In the genomic region with DNA sequence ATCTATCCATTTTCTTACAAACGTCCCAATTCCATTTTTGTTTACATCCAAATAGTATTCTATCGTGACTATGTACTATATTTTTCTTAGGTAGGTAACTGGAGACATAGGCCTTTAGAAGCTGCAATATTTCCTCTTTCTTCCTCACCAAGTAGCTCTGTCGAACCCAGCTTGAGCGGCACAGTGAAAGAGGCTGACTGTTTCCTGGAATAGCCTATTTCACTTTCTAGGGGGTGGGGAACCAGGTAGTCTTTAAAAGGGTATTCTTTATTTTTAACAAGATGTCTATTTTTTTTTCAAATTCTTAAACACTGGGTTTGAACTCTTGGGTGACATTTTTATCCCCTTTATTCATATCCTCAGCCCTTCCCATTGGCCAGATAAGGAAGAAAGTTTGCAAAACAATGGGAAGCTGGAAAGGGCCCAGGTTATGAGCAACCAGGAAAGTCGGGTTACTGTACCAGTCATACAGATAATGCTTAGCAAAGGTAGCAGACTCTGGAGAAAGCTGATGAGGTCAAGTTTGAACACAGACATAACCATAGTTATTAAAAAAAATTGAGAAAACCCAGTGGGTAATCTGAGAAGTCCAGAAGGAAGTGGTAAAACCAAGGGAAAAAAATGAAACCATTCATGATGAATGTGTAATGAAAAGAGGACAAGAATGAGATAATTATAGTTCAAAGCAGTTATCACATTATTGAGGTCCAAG, we compare ENCODE assay signal across 26 mouse cellular contexts.
A peak's percentile ranks its signal among the peaks of the same experiment; 100 is the strongest.
DNase-seq lines count a peak whose midpoint lies in the region; ATAC-seq and TF ChIP-seq lines count a peak whose summit lies in the region.
"Had no signal": no experiment of that assay in that cellular context is flagged by ENCODE, and none has a peak within 500 bp of the region (broad histone marks: within the 10 kb centered on the region; RNA-seq: fewer than 3 reads in every experiment).

No protein-coding gene starts in this region.

- H3K36me3 ChIP-seq in limb, embryonic 11.5 days (ENCODE audit: control insufficient read depth, insufficient read depth, low read length), result no peaks in the 10 kb centered on the region
- H3K36me3 ChIP-seq in limb, embryonic 10.5 days, result no peaks in the 10 kb centered on the region
- H3K36me3 ChIP-seq in myocyte (ENCODE audit: control insufficient read depth, insufficient read depth), result no peaks in the 10 kb centered on the region
- no peaks in the 10 kb centered on the region for H3K36me3 ChIP-seq in liver, embryonic 11.5 days (ENCODE audit: control insufficient read depth, insufficient read depth, low read length)
- H3K36me3 ChIP-seq: forebrain, embryonic 12.5 days; hindbrain, embryonic 10.5 days; hindbrain, embryonic 15.5 days; limb, embryonic 15.5 days; neural tube, embryonic 12.5 days had no signal

- H3K79me2 ChIP-seq in myocyte (ENCODE audit: control insufficient read depth, insufficient read depth), result no peaks in the 10 kb centered on the region

- 0 out of 2 replicates have a peak, but pooled peaks cover 3% of the 10 kb centered on the region for H3K4me1 ChIP-seq in limb, embryonic 11.5 days (ENCODE audit: control insufficient read depth, insufficient read depth, low read length)
- H3K4me1 ChIP-seq in limb, embryonic 10.5 days, result peaks cover 7% of the 10 kb centered on the region; the same call in 1 of the 2 replicates
- H3K4me1 ChIP-seq in embryonic fibroblast, embryonic 13.5 days (ENCODE audit: control insufficient read depth, insufficient read depth, low read length), result peaks cover 7% of the 10 kb centered on the region
- no peaks in the 10 kb centered on the region for H3K4me1 ChIP-seq in liver, embryonic 11.5 days (replicated peaks; ENCODE audit: control insufficient read depth, insufficient read depth, low read length)
- H3K4me1 ChIP-seq: hindbrain, embryonic 15.5 days; neural tube, embryonic 12.5 days had no signal

- no peak for ATAC-seq in limb, embryonic 11.5 days (ENCODE audit: insufficient number of reproducible peaks, low FRiP score, low TSS enrichment, low read depth)
- no peak for ATAC-seq in liver, embryonic 11.5 days (replicated peaks; ENCODE audit: low FRiP score)
- ATAC-seq: forebrain, postnatal 0 days; midbrain, embryonic 16.5 days had no signal

- no peak for TF ChIP-seq POLR2A in embryonic fibroblast, embryonic 13.5 days (IDR thresholded peaks at IDR 0.05; ENCODE audit: low read depth, low read length)
- TF ChIP-seq POLR2A in myocyte (IDR thresholded peaks at IDR 0.05; ENCODE audit: insufficient read length, low read depth), result no peak

- DNase-seq in limb, embryonic 11.5 days (ENCODE audit: low spot score), result peak; percentile 4
- no peak for DNase-seq in limb, embryonic 10.5 days (ENCODE audit: low spot score)
- DNase-seq in spleen, postnatal 10 days (ENCODE audit: low spot score in 2 of 2), result no peak
- no peak for DNase-seq in liver, embryonic 11.5 days (ENCODE audit: low spot score)
- DNase-seq in gastrocnemius, adult 8-10 months (ENCODE audit: low spot score in 2 of 2), result no peak
- DNase-seq: adrenal gland, postnatal 25 days; cerebellum, adult 11-12 months; cerebellum, adult 9-11 months; forebrain, postnatal 0 days; gastrocnemius, postnatal 10 days; heart, postnatal 14 days; kidney, postnatal 14 days; lung, adult 2 months; lung, postnatal 10 days; thymus, adult 2 months; thymus, postnatal 4 days had no signal

- no peak overlapping the region for H3K27ac ChIP-seq in limb, embryonic 11.5 days (replicated peaks; ENCODE audit: low read depth, low read length)
- no peak overlapping the region for H3K27ac ChIP-seq in limb, embryonic 10.5 days
- peak overlapping the region; percentile 37; the same call in 1 of the 2 replicates for H3K27ac ChIP-seq in embryonic fibroblast, embryonic 13.5 days (ENCODE audit: insufficient read depth, low read length)
- H3K27ac ChIP-seq in liver, embryonic 11.5 days (ENCODE audit: low read depth, low read length), result no peak overlapping the region
- H3K27ac ChIP-seq: forebrain, embryonic 12.5 days; hindbrain, embryonic 10.5 days; hindbrain, embryonic 15.5 days; left cerebral cortex, adult 2 months; limb, embryonic 15.5 days; liver, embryonic 14.5 days; neural tube, embryonic 12.5 days had no signal

- no peak for TF ChIP-seq CTCF in embryonic fibroblast, embryonic 13.5 days (IDR thresholded peaks at IDR 0.05; ENCODE audit: borderline replicate concordance, insufficient read depth, low read length)

- no peak overlapping the region for H3K4me2 ChIP-seq in limb, embryonic 11.5 days (ENCODE audit: low read depth, severe bottlenecking)
- H3K4me2 ChIP-seq in myocyte (ENCODE audit: low read depth), result peak overlapping the region; percentile 24
- H3K4me2 ChIP-seq in liver, embryonic 11.5 days, result no peak overlapping the region
- H3K4me2 ChIP-seq: forebrain, embryonic 12.5 days; hindbrain, embryonic 15.5 days; limb, embryonic 15.5 days; neural tube, embryonic 12.5 days had no signal

- H3K4me3 ChIP-seq in limb, embryonic 11.5 days (ENCODE audit: low read depth, low read length), result no peak overlapping the region
- no peak overlapping the region for H3K4me3 ChIP-seq in limb, embryonic 10.5 days
- no peak overlapping the region for H3K4me3 ChIP-seq in embryonic fibroblast, embryonic 13.5 days (ENCODE audit: insufficient read depth, low read length)
- H3K4me3 ChIP-seq in myocyte, result no peak overlapping the region
- H3K4me3 ChIP-seq in liver, embryonic 11.5 days (ENCODE audit: low read depth, low read length), result no peak overlapping the region
- H3K4me3 ChIP-seq: forebrain, embryonic 12.5 days; hindbrain, embryonic 10.5 days; hindbrain, embryonic 15.5 days; left cerebral cortex, adult 2 months; limb, embryonic 15.5 days; neural tube, embryonic 12.5 days had no signal

- 84% methylated on average over 5 of the region's 5 CpGs for WGBS in limb, embryonic 11.5 days
- WGBS in limb, embryonic 10.5 days, result 88% methylated on average over 5 of the region's 5 CpGs
- 62% methylated on average over 5 of the region's 5 CpGs for WGBS in liver, embryonic 11.5 days

- no peak overlapping the region for H3ac ChIP-seq in myocyte (ENCODE audit: control insufficient read depth, insufficient read length)

- H3K9me3 ChIP-seq in limb, embryonic 11.5 days (ENCODE audit: control insufficient read depth, low read length), result no peaks in the 10 kb centered on the region
- H3K9me3 ChIP-seq in limb, embryonic 10.5 days (replicated peaks), result no peaks in the 10 kb centered on the region
- no peaks in the 10 kb centered on the region for H3K9me3 ChIP-seq in liver, embryonic 11.5 days (ENCODE audit: control insufficient read depth, low read length)
- H3K9me3 ChIP-seq: forebrain, embryonic 12.5 days; hindbrain, embryonic 10.5 days; hindbrain, embryonic 15.5 days; limb, embryonic 15.5 days; neural tube, embryonic 12.5 days had no signal

- H3K27me3 ChIP-seq in limb, embryonic 11.5 days (ENCODE audit: control insufficient read depth, insufficient read depth, low read length), result no peaks in the 10 kb centered on the region
- H3K27me3 ChIP-seq in limb, embryonic 10.5 days (ENCODE audit: low read depth, poor library complexity, severe bottlenecking), result no peaks in the 10 kb centered on the region
- H3K27me3 ChIP-seq in myocyte (ENCODE audit: control insufficient read depth, insufficient read depth, insufficient read length), result no peaks in the 10 kb centered on the region
- H3K27me3 ChIP-seq in liver, embryonic 11.5 days (replicated peaks; ENCODE audit: control insufficient read depth, insufficient read depth, low read length), result no peaks in the 10 kb centered on the region
- H3K27me3 ChIP-seq: forebrain, embryonic 12.5 days; hindbrain, embryonic 15.5 days; limb, embryonic 15.5 days; neural tube, embryonic 12.5 days had no signal

- H3K9ac ChIP-seq in limb, embryonic 11.5 days (ENCODE audit: low read length), result no peak overlapping the region
- no peak overlapping the region for H3K9ac ChIP-seq in liver, embryonic 11.5 days (ENCODE audit: low read depth, low read length)
- H3K9ac ChIP-seq: forebrain, embryonic 12.5 days; forebrain, postnatal 0 days; hindbrain, embryonic 15.5 days; limb, embryonic 15.5 days; liver, embryonic 14.5 days; neural tube, embryonic 12.5 days had no signal

TF ChIP-seq in myocyte, 11 proteins besides CTCF, POLR2A, EP300 and RAD21:
- TF ChIP-seq CEBPB (IDR thresholded peaks at IDR 0.05; ENCODE audit: insufficient read depth, poor library complexity, severe bottlenecking) (no peak), E2F4 (IDR thresholded peaks at IDR 0.05; ENCODE audit: insufficient read depth) (no peak), MYOG (IDR thresholded peaks at IDR 0.05; ENCODE audit: control insufficient read depth in 1 of 3, insufficient read depth in 1 of 3, insufficient read length in 2 of 3, low read depth in 2 of 3) (no peak), MYOD1 (IDR thresholded peaks at IDR 0.05; ENCODE audit: control insufficient read depth in 1 of 3, insufficient read length in 2 of 3, low read depth in 2 of 3) (no peak), TCF3 (IDR thresholded peaks at IDR 0.05; ENCODE audit: insufficient read length, low read depth) (no peak), POLR2AphosphoS2 (IDR thresholded peaks at IDR 0.05; ENCODE audit: insufficient read length, low read depth) (no peak), SRF (IDR thresholded peaks at IDR 0.05; ENCODE audit: control insufficient read depth, insufficient read length, low read depth) (no peak), USF1 (IDR thresholded peaks at IDR 0.05; ENCODE audit: low read depth) (no peak), MAX (IDR thresholded peaks at IDR 0.05; ENCODE audit: low read depth) (no peak), REST (IDR thresholded peaks at IDR 0.05; ENCODE audit: insufficient read depth, insufficient read length) (no peak), TCF12 (IDR thresholded peaks at IDR 0.05; ENCODE audit: insufficient read depth, poor library complexity, severe bottlenecking) (no peak)
